Mouse (Mus musculus) ES-Bruce4 (cell line): ENCODE measurements around the gene Scand1.

Experiments
- CTCF ChIP-seq: IDR thresholded peaks from one replicate; pipeline ENCODE4 v1.8.1; 2011; ENCODE audit warnings: low read depth, low read length
- POLR2A ChIP-seq: IDR thresholded peaks from one replicate; pipeline ENCODE4 v1.8.1; 2011; ENCODE audit warnings: low read length; ENCODE audit not compliant: insufficient read depth

DNA sequence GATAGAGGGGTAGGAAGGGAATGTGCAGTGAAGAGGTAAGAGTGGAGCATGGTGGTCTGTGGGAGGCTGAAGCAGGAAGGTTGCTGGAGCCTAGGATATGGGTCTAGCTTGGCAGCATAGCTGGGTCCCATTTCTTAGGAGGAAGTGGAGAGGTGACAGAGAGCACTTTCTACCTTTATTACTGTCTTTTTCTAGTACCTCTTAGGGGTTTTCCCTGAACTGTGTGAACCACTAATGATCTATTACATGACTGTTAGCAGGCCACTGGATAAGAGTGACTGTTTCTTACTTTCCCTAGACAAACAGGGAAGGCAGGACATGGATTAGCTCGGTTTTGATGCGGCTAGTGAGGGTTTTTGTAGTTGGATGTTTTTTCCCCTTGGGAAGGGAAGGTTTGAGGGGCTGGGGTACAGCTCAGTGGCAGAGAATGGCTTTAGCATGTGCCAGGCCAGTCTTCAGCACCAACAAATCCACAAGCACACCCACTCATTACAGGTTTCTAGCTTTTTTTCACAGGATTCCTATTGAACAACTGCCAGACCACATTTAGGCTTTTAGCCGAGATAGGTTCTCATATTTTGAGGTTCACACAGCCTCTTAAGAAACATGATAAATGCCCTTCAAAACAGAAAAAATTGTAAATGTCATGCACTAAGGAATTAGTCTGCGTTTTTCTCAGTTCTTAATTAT, 49.2 kb downstream of the Scand1 start:
- TF ChIP-seq POLR2A (no peak), CTCF (no peak)
